Mouse (Mus musculus): ENCODE measurements around the gene Tmem266.

Gene Tmem266

GRCm38 (mm10) chr9:55398985-55399554 lies 72.4 kb downstream of the Tmem266 start:
- no peak for DNase-seq (ENCODE audit: low spot score in 2 of 2)

- DNase-seq (ENCODE audit: low spot score in 2 of 2) = no peak
Observed at GRCm38 (mm10) chr9:55402276-55402675, 75.6 kb downstream of the Tmem266 start.

- DNase-seq (ENCODE audit: low spot score in 2 of 2) = no peak
Observed at GRCm38 (mm10) chr9:55404256-55404655, 77.5 kb downstream of the Tmem266 start.

GRCm38 (mm10) chr9:55404976-55405702 lies 78.4 kb downstream of the Tmem266 start:
- no peak for DNase-seq (ENCODE audit: low spot score in 2 of 2)

- DNase-seq (ENCODE audit: low spot score in 2 of 2) = no peak
Observed at GRCm38 (mm10) chr9:55406773-55407172, 80.1 kb downstream of the Tmem266 start.

- DNase-seq (ENCODE audit: low spot score in 2 of 2) = no peak
Observed at GRCm38 (mm10) chr9:55408851-55409250, 82.1 kb downstream of the Tmem266 start.

- DNase-seq (ENCODE audit: low spot score in 2 of 2) = no peak
Observed at GRCm38 (mm10) chr9:55409833-55410232, 83.1 kb downstream of the Tmem266 start.

GRCm38 (mm10) chr9:55410430-55410829 lies 83.7 kb downstream of the Tmem266 start:
- no peak for DNase-seq (ENCODE audit: low spot score in 2 of 2)

- no peak for DNase-seq (ENCODE audit: low spot score in 2 of 2)
Observed at GRCm38 (mm10) chr9:55411154-55411553, 84.4 kb downstream of the Tmem266 start.

- DNase-seq (ENCODE audit: low spot score in 2 of 2) = no peak
Observed at GRCm38 (mm10) chr9:55421786-55422185, 95.1 kb downstream of the Tmem266 start.

GRCm38 (mm10) chr9:55423451-55424424 lies 97.0 kb downstream of the Tmem266 start:
- no peak for DNase-seq (ENCODE audit: low spot score in 2 of 2)

GRCm38 (mm10) chr9:55425271-55425810 lies 98.6 kb downstream of the Tmem266 start:
- no peak for DNase-seq (ENCODE audit: low spot score in 2 of 2)

GRCm38 (mm10) chr9:55429242-55429975 lies 102.7 kb downstream of the Tmem266 start:
- peak; percentile 52 to 74 for DNase-seq (ENCODE audit: low spot score in 2 of 2)

GRCm38 (mm10) chr9:55430133-55430532 lies 103.4 kb downstream of the Tmem266 start:
- DNase-seq (ENCODE audit: low spot score in 2 of 2) = no peak

GRCm38 (mm10) chr9:55432306-55433289 lies 105.9 kb downstream of the Tmem266 start:
- DNase-seq (ENCODE audit: low spot score in 2 of 2) = no peak

GRCm38 (mm10) chr9:55433875-55434274 lies 107.2 kb downstream of the Tmem266 start:
- no peak for DNase-seq (ENCODE audit: low spot score in 2 of 2)

- DNase-seq (ENCODE audit: low spot score in 2 of 2) = no peak
Observed at GRCm38 (mm10) chr9:55438433-55438832, 111.7 kb downstream of the Tmem266 start.

GRCm38 (mm10) chr9:55439206-55439780 lies 112.6 kb downstream of the Tmem266 start:
- peak in 1 of 2 experiments; percentile 35 for DNase-seq (ENCODE audit: low spot score in 2 of 2)

- peak in 1 of 2 experiments; percentile 39 for DNase-seq (ENCODE audit: low spot score in 2 of 2)
Observed at GRCm38 (mm10) chr9:55447509-55447908, 120.8 kb downstream of the Tmem266 start.

- no peak for DNase-seq (ENCODE audit: low spot score in 2 of 2)
Observed at GRCm38 (mm10) chr9:55449108-55449507, 122.4 kb downstream of the Tmem266 start.
